Mouse (Mus musculus) olfactory bulb, adult 2 months (tissue): Measurements from ENCODE around the gene Hnf1b.

ENCODE experiments used
- CTCF ChIP-seq: fragments of 200-500 bp; IDR thresholded peaks from 2 replicates; pipeline ENCODE4 v1.5.1; 2012; ENCODE audit warnings: low read depth, mild to moderate bottlenecking, low read length, moderate library complexity; ENCODE audit not compliant: insufficient read depth
- POLR2A ChIP-seq: fragments of 200-500 bp; IDR thresholded peaks from 2 replicates; pipeline ENCODE4 v1.6.1; 2012; ENCODE audit warnings: mild to moderate bottlenecking, low read depth, low read length, moderate library complexity; ENCODE audit not compliant: insufficient read depth

GRCm38 (mm10) chr11:83867571-83867970, 17.7 kb downstream of the Hnf1b start:
- no peak for TF ChIP-seq POLR2A
- no peak for TF ChIP-seq CTCF
